Mouse (Mus musculus) hindbrain, embryonic 10.5 days (tissue): ENCODE measurements around the gene Foxd2. TPM values are rescaled to one million over a fixed set of nuclear protein-coding genes. Genes with fewer than 3 reads are reported as not detected.

Experiments
- DNase-seq: peaks from one replicate; pipeline ENCODE4 v3.0.0-alpha.2; 2017; ENCODE audit warnings: low spot score
- H3K27ac ChIP-seq: fragments of 300-500 bp; sonication (generic); 2 replicates; pipeline ENCODE4 v1.5.1; 2016; ENCODE audit warnings: mild to moderate bottlenecking, moderate library complexity
- H3K27me3 ChIP-seq: fragments of 300-500 bp; sonication (generic); 2 replicates; pipeline ENCODE4 v1.6.1; 2016; ENCODE audit warnings: mild to moderate bottlenecking; ENCODE audit not compliant: poor library complexity, insufficient read depth, severe bottlenecking
- H3K36me3 ChIP-seq: fragments of 300-500 bp; sonication (generic); 2 replicates; pipeline ENCODE4 v1.6.1; 2016; ENCODE audit warnings: mild to moderate bottlenecking, moderate library complexity
- H3K4me1 ChIP-seq: fragments of 300-500 bp; sonication (generic); replicated peaks from 2 replicates; pipeline ENCODE4 v1.6.1; 2016; ENCODE audit warnings: mild to moderate bottlenecking
- H3K4me3 ChIP-seq: fragments of 300-500 bp; sonication (generic); 2 replicates; pipeline ENCODE4 v1.5.1; 2016; ENCODE audit warnings: mild to moderate bottlenecking, moderate library complexity
- H3K9me3 ChIP-seq: fragments of 300-500 bp; sonication (generic); 2 replicates; pipeline ENCODE4 v1.6.1; 2016; ENCODE audit warnings: mild to moderate bottlenecking, moderate library complexity
- WGBS: fragments of 180-500 bp; shearing (Covaris S2); methylation state at CpG from one replicate; pipeline ENCODE4 v1.1.7; 2016; 5-methylcytosine and 5-hydroxymethylcytosine counted together
- polyA plus RNA-seq: library from polyadenylated mRNA; unstranded; fragments of >200 nt; fragmentation: Nextera tagmentation; extraction: Ambion mirVana; gene quantifications from 2 replicates; pipeline ENCODE4 v1.2.1, GENCODE M21; 2016

Foxd2 gene
- polyA plus RNA-seq, 1 experiment from 2014 or later, result 3.1 TPM

DNA sequence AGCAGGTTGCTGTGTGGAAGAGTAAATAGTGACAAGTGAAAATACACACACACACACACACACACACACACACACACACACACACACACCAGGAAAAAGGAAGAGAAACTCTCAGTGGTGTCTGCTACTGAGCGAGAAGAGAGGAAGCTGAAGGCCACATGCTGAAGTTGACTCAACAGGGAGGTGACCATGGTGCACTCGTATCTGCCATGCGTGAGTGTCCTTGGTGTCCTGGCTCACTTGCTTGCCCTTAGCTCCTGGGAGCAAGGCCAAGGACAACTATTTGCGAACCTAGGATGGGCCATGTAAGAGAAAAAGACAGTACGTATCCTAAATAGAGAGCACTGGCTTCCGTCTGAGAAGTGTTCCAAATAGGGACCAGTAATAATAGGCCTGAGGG, 25.5 kb upstream of the Foxd2 start:
- no peaks in the 10 kb centered on the region for H3K9me3 ChIP-seq
- no peaks in the 10 kb centered on the region for H3K36me3 ChIP-seq
- peaks cover 6% of the 10 kb centered on the region; the same call in 1 of the 2 replicates for H3K4me1 ChIP-seq
- 90% methylated on average over 6 of the region's 6 CpGs for WGBS
- no peak for DNase-seq
- H3K27me3 ChIP-seq, result peaks cover 60% of the 10 kb centered on the region
- H3K4me3 ChIP-seq, result no peak overlapping the region
- H3K27ac ChIP-seq, result no peak overlapping the region

GRCm38 (mm10) chr4:114932747-114933146, 24.1 kb upstream of the Foxd2 start:
- 85% methylated on average over 4 of the region's 4 CpGs for WGBS
- Histone ChIP-seq H3K4me1 (peaks cover 6% of the 10 kb centered on the region; the same call in 1 of the 2 replicates), H3K36me3 (no peaks in the 10 kb centered on the region), H3K9me3 (no peaks in the 10 kb centered on the region), H3K27me3 (peaks cover 64% of the 10 kb centered on the region), H3K27ac (no peak overlapping the region), H3K4me3 (no peak overlapping the region)
- DNase-seq, result no peak

DNA sequence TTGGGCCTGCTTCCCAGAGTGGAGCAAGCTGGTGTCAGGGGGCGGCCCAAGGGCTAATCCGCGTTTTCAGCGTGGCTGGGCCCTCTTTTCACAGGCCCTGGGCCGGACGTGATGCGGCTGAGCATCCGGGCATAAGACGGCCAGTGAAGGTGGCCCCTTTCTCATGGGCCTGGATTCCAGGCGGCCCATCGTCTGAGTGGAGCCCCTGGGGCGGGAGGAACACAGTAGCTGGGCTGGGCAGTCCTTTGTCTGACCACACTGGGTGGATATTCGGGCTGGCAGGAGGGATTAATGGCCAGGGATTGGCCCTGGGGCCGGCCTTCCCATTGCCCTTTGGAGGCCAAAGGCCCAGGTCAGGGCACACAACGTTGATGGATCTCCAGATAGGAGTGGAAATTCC, 20.5 kb upstream of the Foxd2 start:
- Histone ChIP-seq H3K4me1 (peaks cover 22% of the 10 kb centered on the region), H3K36me3 (no peaks in the 10 kb centered on the region), H3K9me3 (no peaks in the 10 kb centered on the region), H3K4me3 (no peak overlapping the region), H3K27me3 (peaks cover 90% of the 10 kb centered on the region), H3K27ac (peak overlapping the region; percentile 53; the same call in 1 of the 2 replicates)
- no peak for DNase-seq
- 20% methylated on average over 15 of the region's 15 CpGs for WGBS

- H3K27ac ChIP-seq, result peak within 1 kb of the TSS; percentile 62; the same call in 1 of the 2 replicates
- H3K4me1 ChIP-seq, result peaks cover 22% of the 10 kb centered on the region
- no peaks in the 10 kb centered on the region for H3K9me3 ChIP-seq
- peak within 1 kb of the TSS; percentile 53 for H3K4me3 ChIP-seq
- H3K36me3 ChIP-seq, result no peaks in the 10 kb centered on the region
- 3% methylated on average over 25 of the region's 25 CpGs for WGBS
- no peak for DNase-seq
- peaks cover 97% of the 10 kb centered on the region for H3K27me3 ChIP-seq
Observed at GRCm38 (mm10) chr4:114925917-114926312, 17.2 kb upstream of the Foxd2 start, which contains the start of gene Foxe3. Gene Foxe3, minus strand, starts transcription at chr4:114926013.

DNA sequence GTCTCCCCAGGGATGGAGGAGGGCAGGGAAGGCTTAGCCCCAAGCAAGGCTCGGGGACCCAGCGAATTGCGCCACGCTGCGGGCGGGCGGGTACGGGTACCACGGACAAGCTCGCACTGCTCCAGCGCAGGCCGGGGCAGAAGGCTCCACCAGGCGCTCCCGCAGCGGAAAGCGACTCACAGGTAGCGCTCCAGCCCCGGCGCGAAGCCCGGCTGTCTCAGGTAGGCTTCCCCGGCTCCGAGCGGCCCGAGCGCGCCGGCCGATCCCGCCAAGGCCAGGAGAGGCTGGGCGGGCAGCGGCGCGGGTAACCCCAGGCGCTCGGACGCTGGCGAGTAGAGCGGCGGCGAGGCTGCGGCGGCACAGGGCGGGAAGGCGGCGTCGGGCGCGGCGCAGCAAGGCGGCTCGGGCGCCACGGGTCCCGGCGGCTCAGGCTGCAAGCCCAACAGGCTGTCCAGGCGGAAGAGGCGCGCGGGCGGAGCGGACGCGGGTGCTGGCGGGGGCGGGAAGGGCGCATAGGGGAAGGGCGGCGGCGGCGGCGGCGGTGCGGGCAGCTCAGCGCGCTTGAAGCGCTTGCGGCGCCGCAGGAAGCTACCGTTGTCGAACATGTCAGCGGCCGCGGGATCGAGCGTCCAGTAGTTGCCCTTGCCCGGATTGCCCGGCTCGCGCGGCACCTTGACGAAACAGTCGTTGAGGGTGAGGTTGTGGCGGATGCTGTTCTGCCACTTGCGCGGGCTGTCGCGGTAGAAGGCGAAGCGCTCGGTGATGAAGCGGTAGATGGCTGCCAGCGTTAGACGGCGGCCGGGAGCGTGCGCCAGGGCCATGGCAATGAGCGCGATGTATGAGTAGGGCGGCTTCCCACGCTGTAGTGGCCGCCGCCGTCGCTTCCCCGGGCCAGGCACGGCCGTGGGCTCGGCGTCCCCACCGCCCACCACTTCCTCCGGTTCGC, 16.6 kb upstream of the Foxd2 start:
- peak; percentile 65 for DNase-seq
- peaks cover 22% of the 10 kb centered on the region for H3K4me1 ChIP-seq
- WGBS, result under 1% methylated on average over 124 of the region's 125 CpGs
- no peaks in the 10 kb centered on the region for H3K36me3 ChIP-seq
- peaks cover 97% of the 10 kb centered on the region for H3K27me3 ChIP-seq
- peak overlapping the region; percentile 53 for H3K4me3 ChIP-seq
- H3K9me3 ChIP-seq, result no peaks in the 10 kb centered on the region
- H3K27ac ChIP-seq, result peak overlapping the region; percentile 62; the same call in 1 of the 2 replicates

DNA sequence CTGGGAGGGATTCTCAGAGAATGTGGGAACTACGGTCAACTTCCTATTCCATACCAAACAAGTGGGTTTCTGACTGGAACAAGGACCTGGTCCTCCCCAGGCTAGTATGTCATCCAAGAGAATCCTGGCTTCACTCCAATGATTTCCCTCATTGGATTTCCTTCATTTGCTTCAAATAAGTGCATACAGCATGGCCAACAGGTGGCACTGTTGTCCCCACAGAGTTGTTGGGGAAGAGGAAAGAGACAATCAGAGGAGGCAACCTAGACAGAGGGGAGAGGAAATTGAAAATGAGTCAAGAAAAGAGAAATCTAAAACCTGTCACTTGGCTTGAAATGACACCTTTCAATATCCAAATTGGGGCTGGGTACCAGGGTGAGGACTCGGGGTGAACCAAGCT, 8.4 kb upstream of the Foxd2 start:
- Histone ChIP-seq H3K27ac (no peak overlapping the region), H3K36me3 (no peaks in the 10 kb centered on the region), H3K27me3 (peaks cover 95% of the 10 kb centered on the region), H3K4me3 (no peak overlapping the region), H3K4me1 (no peaks in the 10 kb centered on the region; the same call in 1 of the 2 replicates), H3K9me3 (no peaks in the 10 kb centered on the region)
- peak; percentile 56 for DNase-seq
- WGBS, result 36% methylated on average over 2 of the region's 2 CpGs

DNA sequence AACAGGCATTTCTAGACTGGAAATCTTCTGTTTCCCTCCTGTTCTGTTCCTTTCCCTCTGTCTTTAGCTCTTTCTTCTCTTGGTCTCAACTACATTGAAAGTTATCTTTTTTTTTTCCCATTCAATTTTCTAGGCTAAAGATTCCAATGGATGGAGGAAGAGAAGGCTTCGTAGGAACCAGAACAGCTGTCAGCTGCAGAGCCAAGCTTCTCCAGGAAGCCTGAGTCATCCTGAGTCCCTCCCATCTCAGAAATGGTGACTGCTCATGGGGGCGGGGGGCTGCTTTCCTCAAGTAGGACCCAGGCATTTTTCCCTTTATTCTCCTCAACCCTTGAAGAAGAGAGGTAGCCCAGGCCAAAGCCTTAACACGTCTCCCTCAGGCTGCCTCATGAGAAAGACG, 7.4 kb upstream of the Foxd2 start:
- no peak overlapping the region for H3K4me3 ChIP-seq
- H3K4me1 ChIP-seq, result no peaks in the 10 kb centered on the region; the same call in 1 of the 2 replicates
- no peaks in the 10 kb centered on the region for H3K9me3 ChIP-seq
- H3K36me3 ChIP-seq, result no peaks in the 10 kb centered on the region
- H3K27me3 ChIP-seq, result peaks cover 96% of the 10 kb centered on the region
- no peak for DNase-seq
- no peak overlapping the region for H3K27ac ChIP-seq
- WGBS, result 52% methylated on average over 4 of the region's 4 CpGs

DNA sequence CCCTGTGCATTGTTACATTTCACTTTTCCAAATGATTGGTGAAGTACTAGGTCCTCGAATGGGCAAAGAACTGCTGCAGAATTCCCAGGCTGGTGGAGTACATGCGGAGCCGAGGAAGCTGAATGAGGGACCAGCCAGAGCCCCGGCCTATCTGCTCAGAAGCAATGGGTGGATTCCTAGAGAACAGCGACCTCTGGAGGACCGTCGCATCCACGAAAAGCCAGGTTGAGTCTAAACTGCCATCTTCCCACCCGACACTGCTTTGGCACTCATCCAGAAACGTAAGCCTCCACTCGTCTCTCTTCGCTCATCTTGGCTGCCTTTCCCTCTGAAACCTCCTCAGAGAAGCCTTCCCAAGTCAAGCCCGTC, 4.9 kb upstream of the Foxd2 start:
- Histone ChIP-seq H3K27ac (no peak overlapping the region), H3K27me3 (peaks cover 99% of the 10 kb centered on the region), H3K4me3 (no peak overlapping the region), H3K4me1 (peaks cover 12% of the 10 kb centered on the region), H3K36me3 (no peaks in the 10 kb centered on the region), H3K9me3 (no peaks in the 10 kb centered on the region)
- WGBS, result under 1% methylated on average over 13 of the region's 13 CpGs
- peak; percentile 85 for DNase-seq

GRCm38 (mm10) chr4:114912705-114913593, 4.3 kb upstream of the Foxd2 start:
- WGBS, result 3% methylated on average over 35 of the region's 35 CpGs
- peaks cover 18% of the 10 kb centered on the region for H3K4me1 ChIP-seq
- no peak overlapping the region for H3K27ac ChIP-seq
- H3K36me3 ChIP-seq, result no peaks in the 10 kb centered on the region
- peak; percentile 46 for DNase-seq
- peaks cover 99% of the 10 kb centered on the region for H3K27me3 ChIP-seq
- no peaks in the 10 kb centered on the region for H3K9me3 ChIP-seq
- H3K4me3 ChIP-seq, result peak overlapping the region; percentile 4; the same call in 1 of the 2 replicates

DNA sequence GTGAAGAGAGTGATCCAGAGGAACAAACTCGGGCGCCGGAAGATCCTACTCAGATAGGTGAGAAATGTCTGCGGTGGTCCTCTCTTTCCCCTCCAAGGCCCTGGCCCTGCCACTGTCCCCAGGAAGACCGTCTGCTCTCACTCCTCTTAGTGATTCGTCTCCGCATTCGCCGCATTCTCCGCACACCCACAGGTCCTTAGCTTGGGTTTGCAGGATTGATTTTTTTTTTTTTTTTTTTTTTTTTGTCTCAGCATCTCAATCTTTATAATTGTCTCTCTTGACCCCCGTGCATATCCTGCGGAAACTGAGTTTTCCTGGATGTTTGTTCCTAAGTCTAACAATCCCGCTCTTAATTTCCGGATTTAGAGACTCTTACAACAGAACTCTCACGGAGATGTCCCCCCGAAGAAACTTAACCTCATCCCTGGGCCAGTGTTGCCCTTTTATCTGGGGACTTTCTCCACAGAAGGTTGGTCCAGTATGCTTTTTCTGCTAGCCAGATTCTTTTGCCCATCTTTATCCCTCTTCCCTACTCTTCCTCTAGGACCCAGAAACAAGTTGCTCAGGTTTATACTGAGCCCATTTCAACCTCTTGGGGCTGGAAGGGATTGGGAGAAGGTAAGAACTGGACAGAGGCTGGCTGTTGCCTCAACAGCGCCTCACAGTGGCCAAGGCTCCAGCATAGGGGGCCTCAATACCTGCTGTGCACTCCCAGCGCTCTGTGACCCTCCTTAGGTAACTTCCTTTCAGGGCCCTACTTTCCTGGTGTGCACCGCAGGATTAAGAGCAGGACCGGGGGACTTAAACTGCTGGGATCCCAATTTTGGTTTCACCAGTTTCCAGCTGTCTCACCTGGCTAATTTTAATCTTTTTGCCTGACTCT, 1.2 kb upstream of the Foxd2 start:
- Histone ChIP-seq H3K27ac (peak overlapping the region; percentile 84), H3K4me1 (peaks cover 27% of the 10 kb centered on the region), H3K36me3 (no peaks in the 10 kb centered on the region), H3K9me3 (no peaks in the 10 kb centered on the region), H3K27me3 (peaks cover 100% of the 10 kb centered on the region), H3K4me3 (peak overlapping the region; percentile 59)
- WGBS, result 2% methylated on average over 20 of the region's 20 CpGs
- DNase-seq, result peak; percentile 71

- Histone ChIP-seq H3K4me3 (peak overlapping the region; percentile 59), H3K9me3 (no peaks in the 10 kb centered on the region), H3K36me3 (no peaks in the 10 kb centered on the region), H3K4me1 (peaks cover 37% of the 10 kb centered on the region), H3K27me3 (peaks cover 100% of the 10 kb centered on the region), H3K27ac (peak overlapping the region; percentile 84)
- WGBS, result under 1% methylated on average over 103 of the region's 103 CpGs
- DNase-seq, result no peak
Observed at GRCm38 (mm10) chr4:114907951-114908828, 483 bp downstream of the Foxd2 start.
